Mouse (Mus musculus) adrenal gland, adult 18-20 months (tissue): Measurements from ENCODE around the gene Naa15. TPM values are rescaled to one million over a fixed set of nuclear protein-coding genes. Genes with fewer than 3 reads are reported as not detected.
A peak's percentile ranks its signal among the peaks of the same experiment; 100 is the strongest.

Source experiments
- DNase-seq, 2 experiments: peaks; one replicate each; pipeline ENCODE4 v3.0.0; 2021 to 2022; ENCODE audit warnings: low spot score in 2 of 2
- long read RNA-seq, 2 experiments: library from polyadenylated mRNA; stranded (forward); transcript quantifications; one replicate each; pipeline ENCODE4 v2.0.0; 2021
- total RNA-seq, 2 experiments: library from RNA; stranded (reverse); gene quantifications; 1 replicate in 1 of 2; 2 replicates in 1 of 2; pipeline ENCODE4 v1.2.3; 2021

Gene Naa15
- 10 to 100 TPM; 54.1 to 59.7 TPM for total RNA-seq
- long read RNA-seq, experiment 1, full-length matches to known transcripts: 16 of 18 reads
- long read RNA-seq, experiment 1, partial matches to known transcripts: 0 of 18 reads
- long read RNA-seq, experiment 1, other reads (novel, unspliced or antisense): 2 of 18 reads
- long read RNA-seq, experiment 2, full-length matches to known transcripts: 34 of 88 reads
- long read RNA-seq, experiment 2, partial matches to known transcripts: 44 of 88 reads
- long read RNA-seq, experiment 2, other reads (novel, unspliced or antisense): 10 of 88 reads

DNA sequence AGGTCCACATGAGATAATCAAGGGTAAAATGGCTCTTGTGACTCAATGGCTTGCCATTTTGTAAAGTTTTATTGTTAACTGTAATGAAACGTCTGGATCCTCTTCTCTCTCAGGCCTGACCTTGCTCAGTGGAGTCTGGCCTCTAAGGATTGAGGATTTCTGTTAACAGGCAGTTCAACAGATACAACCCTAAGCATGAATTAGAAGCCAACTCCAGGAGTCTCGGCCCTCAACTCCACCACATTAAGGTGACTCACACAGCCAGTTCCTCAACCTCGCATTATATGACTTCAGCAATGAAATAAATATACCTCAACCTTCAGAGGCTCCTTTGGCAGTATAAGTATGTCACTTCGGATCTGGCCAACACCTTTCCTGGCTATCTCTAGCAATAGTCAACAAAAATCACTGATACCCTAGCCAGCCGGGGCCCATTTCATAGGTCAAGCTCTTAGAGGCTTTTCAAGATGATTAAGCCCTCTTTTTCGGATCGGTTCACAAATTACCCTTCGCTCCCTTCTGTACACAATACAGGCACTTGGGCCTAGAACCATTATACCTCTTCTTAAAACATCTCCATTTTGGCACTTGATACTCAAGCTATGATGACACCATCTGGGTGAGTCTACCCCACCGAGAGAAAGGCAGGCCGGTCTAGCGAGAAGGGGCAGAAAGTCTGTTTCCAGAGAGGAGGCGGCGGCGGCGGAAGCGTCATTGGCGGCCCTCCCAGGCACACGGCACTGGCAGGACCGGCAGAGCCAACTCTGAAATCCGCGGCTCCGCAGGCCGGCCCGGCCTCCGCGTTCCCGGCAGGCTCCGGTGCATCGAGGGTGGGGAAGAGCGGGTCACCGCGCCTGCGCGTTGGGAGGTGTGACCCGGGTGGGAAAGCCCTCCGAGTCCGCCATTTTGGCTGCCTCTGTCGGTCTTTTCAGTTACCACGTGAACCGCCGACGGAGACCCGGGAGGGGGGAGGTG lies at the start of gene Naa15:
Gene Naa15 (plus strand): TSS at position 51 of the 975 bp plus-strand sequence.
- DNase-seq: peak; percentile 94 to 96

DNA sequence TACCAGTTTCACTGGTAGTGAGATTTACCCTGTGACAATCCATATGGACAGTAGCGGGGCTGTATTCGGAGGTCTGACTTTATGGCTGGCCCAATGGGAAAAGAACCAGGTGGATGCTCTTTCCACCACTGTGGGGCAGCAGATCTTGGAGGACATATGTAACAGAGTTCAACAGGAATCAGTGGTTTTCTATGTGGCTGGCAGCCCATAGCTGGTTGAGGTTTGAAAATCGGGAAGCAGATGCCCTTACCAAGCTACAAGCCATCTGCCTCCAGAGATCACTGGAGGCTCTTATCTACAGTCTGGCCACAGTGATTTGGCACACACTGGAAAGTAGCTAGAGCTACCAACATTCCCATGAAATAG lies 49.4 kb upstream of the Naa15 start:
- DNase-seq: no peak

DNA sequence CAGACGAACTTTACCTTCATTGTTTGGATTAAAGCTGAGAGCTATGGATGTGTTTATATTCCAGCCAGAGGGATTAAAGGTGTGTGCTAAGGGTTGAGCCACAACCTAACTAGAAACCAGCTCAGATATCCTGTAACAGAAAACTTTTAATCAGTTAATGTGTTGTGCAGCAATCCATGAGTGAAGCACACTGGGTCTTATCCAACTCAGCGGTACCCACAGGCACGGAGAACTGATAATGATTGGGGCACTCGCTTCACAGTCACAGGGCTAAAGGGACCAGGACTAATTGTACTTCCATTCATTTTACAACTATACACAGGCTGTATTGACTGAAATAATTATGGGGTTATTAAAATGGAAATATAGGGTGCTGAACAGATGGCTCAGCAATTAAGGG lies 48.0 kb upstream of the Naa15 start:
- no peak for DNase-seq

DNA sequence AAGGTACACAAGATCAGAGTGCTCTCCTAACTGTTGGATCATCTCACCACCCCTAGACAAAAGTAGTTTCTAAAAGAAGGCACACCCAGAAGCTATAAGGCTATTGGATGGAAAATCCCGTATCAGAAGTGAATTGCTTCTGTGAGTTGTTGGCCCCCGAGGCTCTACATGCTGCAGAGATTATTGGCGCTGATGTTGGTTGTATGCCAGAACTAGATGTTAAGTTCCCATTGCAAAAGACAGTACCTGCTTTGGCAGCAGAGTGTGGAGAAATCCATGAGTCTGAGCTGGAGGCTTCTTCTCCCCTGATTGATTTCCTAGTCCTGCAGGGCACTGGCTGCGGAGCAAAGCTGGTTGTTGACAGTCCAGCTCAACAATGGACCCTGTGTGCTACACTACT lies 46.9 kb upstream of the Naa15 start:
- DNase-seq: no peak

DNA sequence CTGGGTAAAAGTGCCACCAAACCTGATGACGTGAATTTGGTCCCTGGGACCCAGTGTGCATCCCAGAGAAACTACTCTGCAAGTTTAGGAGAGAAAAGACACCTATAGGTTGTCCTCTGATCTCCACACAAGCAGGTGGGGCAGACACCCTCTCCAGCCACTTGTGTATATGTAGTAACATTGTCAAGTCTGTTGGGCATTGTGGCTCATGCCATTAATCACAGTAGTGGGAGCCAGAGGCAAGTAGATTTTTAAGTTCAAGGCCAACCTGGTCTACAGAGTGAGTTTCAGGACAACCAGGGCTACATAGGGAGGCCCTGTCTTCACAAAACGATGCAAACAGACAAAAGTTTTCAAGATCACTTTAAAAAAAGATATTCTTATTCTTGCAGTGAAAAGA lies 43.1 kb upstream of the Naa15 start:
- DNase-seq: no peak

DNA sequence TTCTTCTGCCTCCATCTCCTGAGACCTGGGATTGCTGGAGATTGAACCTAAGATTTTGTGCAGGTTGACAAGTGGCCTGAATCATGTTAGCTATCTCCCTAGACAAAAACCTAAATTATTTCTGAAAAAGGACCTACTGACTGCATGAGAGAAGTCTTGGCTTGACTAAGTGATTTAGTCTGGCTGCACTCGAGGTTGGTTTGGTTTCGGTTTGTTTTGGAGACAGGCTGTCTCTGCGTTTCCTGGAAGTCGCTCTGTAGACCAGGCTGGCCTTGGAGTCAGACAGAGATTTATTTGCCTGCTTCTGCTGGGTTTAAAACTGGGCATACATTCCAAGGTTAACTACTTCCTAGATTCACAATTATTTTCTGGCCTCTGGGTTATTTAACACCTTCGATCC lies 42.1 kb upstream of the Naa15 start:
- DNase-seq: no peak

DNA sequence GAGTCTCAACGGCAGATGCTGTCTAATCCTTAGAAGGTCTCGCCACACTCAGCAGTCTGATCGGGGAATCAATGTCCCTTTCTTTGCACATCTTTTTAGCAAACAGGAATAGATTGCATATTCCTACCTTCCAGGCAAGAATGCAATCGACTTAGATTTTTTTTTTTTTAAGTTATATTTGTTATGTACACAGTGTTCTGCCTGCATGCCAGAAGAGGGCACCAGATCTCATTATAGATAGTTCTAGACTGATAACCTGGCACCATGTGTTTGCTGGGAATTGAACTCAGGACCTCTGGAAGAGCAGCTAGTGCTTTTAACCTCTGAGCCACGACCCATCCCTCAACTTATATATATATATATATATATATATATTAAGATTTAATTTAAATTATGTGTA lies 41.4 kb upstream of the Naa15 start:
- no peak for DNase-seq

DNA sequence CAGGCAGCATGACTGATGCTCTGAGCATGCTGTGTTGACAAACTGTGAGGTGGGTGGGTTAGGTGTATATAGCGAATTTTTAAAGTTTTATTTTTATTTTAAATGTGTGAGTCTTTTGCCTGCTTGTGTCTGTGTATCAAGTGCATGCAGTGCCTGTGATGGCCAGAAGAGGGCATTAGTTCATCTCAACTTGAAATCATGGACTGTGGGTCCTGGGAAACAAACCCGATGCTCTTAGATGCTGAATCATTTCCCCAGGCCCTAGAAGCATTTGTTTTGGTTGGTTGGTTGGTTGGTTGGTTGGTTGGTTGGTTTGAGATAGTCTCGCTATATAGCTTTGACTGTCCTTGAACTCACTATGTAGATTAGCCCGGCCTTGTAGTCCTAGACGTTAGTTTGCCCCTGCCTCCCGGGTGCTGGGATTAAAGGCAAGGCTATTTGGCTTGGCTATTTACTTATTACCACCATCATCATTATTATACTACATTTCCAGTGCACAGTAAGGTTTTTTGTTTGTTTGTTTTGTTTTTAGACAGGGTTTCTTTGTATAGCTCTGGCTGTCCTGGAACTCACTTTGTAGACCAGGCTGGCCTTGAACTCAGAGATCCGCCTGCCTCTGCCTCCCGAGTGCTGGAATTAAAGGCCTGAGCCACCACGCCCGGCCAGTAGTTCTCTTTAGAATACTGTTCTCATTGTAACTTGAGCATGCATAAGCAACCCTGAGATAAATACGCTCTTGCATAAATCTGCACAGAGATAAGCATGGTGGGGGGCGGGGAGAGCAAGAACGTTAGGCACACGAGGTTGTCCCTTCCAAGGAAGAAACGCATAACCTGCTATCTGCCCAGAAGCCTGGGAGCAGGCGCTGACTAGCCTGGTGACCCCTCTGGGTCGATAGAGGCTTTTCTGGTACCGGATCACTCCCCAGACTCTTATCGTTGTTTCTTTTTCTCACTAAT lies 39.4 kb upstream of the Naa15 start:
- DNase-seq: peak in 1 of 2 experiments; percentile 58

DNA sequence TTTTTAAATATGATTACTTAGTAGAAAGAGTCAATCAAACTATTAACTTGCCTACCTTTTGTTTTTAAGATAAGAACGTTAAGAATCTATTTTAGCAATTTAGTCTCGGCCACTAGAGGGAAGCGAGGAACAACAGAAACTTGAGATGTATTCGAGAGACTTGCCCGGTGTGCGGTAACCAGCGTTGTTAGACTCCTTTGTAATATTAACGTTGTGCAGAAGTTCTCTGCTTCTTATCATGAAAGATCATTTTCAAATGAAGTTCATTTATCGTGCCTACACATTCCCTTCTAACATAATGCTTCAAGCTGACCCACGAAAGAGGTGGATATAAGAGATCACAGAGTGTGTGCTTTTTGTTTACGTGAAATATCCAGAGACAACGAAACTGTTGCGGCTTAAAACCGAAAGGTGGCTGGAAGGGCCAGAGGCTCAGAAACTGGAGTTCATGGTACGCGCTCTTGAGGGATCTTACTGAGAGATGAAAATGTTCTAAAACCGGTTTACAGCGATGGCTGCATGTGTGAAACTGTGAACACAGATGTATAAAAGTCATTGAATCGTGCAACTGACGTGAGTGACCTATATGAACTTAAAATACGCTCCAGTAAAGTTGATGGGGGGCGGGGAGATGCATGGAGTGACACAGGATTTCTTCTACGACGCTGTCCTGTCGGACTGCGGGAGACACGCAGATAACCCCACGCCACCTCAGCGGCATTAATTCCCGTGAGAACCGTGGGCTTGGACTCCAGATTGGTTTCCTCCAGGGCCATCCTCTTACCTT lies 36.9 kb upstream of the Naa15 start:
- DNase-seq: no peak

DNA sequence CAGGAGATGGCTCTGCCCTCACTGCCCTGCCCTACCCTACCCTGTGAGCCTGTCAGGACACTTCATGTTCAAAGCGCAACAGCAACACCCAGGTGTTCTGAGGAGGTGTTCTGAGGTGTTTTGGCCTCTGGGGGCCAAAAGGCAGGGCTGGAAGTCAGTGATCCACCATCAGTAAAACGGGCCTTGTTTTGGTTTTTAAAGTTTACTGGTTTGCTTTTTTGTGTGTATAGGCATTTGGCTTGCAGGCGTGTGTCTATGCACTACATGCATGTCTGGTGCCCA lies 36.3 kb upstream of the Naa15 start:
- DNase-seq: no peak

DNA sequence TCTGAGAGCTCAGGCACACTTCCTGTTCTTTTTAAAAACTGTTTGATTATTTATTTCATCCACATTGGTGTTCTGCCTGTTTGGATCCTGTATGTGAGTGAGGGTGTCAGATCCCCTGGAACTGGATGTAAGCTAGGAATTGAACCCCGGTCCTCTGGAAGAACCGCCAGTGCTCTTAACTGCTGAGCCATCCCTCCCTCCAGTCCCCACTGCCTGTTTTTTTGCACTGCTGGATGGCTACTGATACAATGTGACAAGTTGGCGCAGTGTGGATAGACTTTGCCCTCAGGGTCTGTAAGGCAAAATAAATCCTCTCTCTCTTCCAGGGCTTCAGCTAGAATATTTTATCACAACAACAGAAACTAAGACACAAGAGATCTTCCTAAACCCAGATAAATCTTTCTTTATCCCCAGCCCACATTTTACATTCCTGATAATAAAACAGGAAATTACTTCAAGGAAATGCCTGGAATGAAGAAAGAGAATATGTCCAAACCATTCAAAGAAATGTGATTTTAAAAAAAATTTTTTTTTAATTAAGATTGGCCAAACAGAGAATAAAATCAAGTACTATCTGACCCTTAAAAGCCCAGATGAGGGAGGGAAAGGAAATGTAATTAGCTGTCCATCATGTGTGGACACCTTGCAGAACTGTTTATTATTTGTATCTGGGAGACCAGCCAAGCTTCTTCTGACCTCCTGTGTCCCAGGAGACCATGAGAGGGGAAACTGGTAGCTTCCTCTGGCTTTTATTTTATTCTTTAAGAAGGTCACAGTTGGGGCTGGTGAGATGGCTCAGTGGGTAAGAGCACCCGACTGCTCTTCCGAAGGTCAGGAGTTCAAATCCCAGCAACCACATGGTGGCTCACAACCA lies 34.9 kb upstream of the Naa15 start:
- no peak for DNase-seq

DNA sequence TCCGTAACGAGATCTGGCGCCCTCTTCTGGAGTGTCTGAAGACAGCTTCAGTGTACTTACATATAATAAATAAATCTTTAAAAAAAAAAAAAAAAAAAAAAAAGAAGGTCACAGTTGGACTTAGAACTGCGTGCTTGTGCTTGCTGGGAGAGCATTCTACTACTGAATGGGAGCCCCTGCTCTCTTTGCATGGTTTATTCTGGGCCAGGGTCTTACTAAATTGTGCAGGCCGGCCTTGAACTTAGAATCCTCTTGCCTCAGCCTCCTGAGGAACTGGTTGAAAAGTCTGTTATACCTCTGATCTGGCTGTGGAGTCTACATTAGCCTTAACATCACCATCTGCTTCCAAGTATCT lies 34.3 kb upstream of the Naa15 start:
- DNase-seq: no peak

DNA sequence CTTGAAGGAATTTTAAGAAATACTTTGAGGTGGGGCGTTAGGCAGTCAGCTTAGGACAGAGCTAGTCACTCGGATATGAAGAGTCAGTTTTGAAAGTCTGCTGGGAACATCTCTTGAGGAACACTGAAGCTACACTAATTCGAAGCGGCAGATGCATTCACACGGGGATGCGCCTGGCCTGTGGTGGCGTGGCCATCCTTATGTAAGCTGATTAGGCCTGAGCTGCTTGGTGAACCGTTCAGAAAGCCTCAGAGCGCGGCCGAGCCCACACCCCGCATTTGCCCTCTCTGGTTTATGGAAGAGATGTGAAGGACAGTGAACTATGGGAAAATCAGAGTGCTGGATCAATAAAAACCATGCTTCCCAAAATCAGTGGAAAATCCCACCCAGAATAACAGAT lies 31.5 kb upstream of the Naa15 start:
- DNase-seq: no peak

DNA sequence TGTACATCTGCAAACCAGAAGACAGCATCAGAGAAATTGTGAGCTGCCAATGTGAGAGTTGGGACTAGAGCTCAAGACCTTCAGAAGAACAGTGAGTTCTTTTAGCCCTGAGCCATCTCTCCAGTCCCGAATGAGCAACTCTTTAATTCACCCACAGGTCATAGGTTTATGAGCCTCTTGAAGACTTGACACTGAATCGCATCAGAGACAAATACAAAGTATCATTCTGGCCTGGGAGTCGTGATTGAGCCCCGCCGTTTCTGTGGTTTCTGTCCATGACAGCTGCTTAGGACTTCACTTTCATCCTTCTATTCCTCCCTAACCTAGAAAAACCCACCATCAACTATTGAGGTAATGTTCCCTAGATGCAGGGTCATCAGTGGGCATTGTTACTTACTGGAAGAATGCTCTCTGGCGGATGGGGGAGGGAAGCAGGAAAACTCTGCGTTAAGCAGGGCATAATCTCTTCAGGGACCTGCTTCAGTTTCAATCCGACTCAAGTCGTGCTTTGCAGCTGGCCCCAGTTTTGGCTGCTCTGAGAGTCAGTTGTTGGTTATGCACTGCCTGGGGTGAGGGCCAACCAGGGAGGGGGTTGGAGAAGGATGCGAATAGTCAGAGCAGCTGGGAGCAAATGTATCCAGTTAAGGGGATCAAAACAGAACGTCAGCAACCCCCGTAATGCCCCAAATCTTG lies 28.4 kb upstream of the Naa15 start:
- DNase-seq: no peak

DNA sequence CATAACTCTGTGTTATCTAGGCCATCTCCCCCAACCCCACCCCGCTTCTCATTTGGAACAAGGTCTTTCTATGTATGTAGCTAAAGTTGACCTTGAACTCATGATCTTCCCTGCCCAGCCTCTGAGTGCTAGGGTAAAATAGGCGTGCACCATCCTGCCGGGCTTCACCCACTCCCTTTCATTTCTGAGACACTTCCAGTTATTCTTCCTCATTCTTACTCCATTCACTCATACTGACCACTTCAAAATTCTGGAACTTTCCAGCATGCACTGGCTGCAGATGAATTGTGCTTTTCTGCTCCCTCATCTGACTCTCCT lies 27.9 kb upstream of the Naa15 start:
- no peak for DNase-seq

DNA sequence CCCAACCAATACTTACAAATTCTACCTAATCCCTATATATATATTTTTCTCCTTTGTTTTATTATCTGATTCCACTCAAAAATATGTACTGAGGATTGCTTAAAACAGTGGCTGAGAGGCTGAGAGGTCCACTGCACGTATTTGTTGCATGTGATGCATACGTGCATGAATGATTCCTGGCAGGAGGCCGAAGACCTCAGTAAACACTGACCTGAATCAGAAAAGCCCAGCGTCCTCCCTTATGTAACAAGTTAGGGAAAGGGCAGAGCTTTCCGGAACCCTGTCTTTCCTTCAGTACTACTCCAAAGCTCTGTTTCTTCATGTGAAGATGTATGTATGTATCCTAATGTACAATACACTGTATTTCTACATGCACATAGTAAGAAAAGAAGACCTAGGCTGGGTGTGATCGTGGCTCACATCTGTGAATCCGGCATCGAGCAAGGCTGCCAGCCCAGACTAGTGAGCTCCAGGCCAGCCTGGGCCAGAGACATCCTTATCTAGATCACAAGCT lies 27.0 kb upstream of the Naa15 start:
- no peak for DNase-seq

DNA sequence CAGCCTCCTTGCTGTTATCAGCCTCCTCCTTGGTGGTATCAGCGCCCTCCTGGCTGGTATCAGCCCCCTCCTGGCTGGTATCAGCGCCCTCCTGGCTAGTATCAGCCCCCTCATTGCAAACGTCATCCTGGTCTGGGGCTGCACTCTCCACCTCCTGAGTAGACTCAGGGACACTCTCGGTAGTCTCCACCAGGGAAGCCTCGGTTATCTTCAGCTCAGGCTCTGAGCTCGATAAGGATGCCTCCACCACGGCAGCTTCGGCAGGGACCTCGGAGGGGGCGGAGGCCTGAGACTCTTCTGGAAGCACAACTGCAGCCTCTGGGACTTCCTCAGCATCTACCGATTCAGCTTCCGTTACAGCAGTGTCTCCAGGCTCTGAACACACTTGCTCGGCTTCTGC lies 26.0 kb upstream of the Naa15 start:
- no peak for DNase-seq

DNA sequence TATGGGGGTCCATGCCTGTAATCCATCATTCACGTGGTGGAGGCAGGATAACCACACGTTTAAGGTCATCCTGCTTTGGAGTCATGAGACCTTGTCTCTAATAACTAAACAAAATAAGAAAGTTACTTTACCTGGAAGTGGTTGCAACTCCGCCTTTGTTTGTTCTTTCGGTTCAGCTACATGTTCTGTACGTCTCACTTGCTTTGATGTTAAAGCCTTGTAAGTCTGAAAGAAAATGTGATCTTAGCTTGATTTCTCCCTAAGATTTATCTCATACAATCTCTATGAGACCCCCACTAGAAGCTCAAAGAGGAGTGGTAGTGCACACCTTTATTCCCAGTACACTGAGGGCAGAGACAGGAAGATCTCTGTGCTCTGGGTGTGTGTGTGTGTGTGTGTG lies 23.9 kb upstream of the Naa15 start:
- no peak for DNase-seq

DNA sequence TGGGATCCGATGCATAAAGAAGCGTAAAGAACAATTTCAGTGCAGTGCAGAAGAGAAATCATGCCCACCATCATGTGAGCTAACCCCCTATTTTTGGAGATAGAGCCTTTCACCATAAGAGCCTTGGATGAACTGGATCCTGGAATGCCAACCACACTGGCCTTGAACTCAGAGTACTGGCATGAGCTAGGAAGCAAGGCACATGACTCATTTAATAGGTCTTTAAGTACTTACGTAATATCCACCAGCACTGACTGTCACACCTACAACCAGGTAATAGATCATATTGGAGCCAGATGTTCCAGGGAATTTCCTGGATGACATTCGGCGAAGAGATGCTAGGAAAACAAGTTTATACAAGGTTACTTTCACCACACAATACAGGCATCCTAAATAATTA lies 23.4 kb upstream of the Naa15 start:
- DNase-seq: no peak
